Mouse (Mus musculus) liver, embryonic 15.5 days (tissue): ENCODE data around the gene Fam189b. TPM values are rescaled to one million over a fixed set of nuclear protein-coding genes. Genes with fewer than 3 reads are reported as not detected.

Source experiments
- ATAC-seq: fragments of 200-750 bp; cut with Nextera tagmentation; 2 replicates; pipeline ENCODE4 v1.8.0; 2017; ENCODE audit warnings: moderate number of reproducible peaks, mild to moderate bottlenecking, moderate library complexity; ENCODE audit not compliant: insufficient read depth
- H3K27ac ChIP-seq: fragments of 300-500 bp; sonication (generic); replicated peaks from 2 replicates; pipeline ENCODE4 v1.5.1; 2015; ENCODE audit warnings: mild to moderate bottlenecking, inconsistent platforms
- H3K27me3 ChIP-seq: fragments of 300-500 bp; sonication (generic); 2 replicates; pipeline ENCODE4 v1.6.1; 2015; ENCODE audit warnings: mild to moderate bottlenecking, inconsistent platforms
- H3K36me3 ChIP-seq: fragments of 300-500 bp; sonication (generic); replicated peaks from 2 replicates; pipeline ENCODE4 v1.6.1; 2015; ENCODE audit warnings: moderate library complexity, mild to moderate bottlenecking, inconsistent platforms
- H3K4me1 ChIP-seq: fragments of 300-500 bp; sonication (generic); replicated peaks from 2 replicates; pipeline ENCODE4 v1.6.1; 2015; ENCODE audit warnings: inconsistent platforms
- H3K4me2 ChIP-seq: fragments of 300-500 bp; sonication (generic); 2 replicates; pipeline ENCODE4 v1.6.1; 2015; ENCODE audit warnings: moderate library complexity, mild to moderate bottlenecking, inconsistent platforms
- H3K4me3 ChIP-seq: fragments of 300-500 bp; sonication (generic); replicated peaks from 2 replicates; pipeline ENCODE4 v1.5.1; 2015; ENCODE audit warnings: mild to moderate bottlenecking, inconsistent platforms
- H3K9ac ChIP-seq: fragments of 300-500 bp; sonication (generic); 2 replicates; pipeline ENCODE4 v1.6.1; 2015; ENCODE audit warnings: moderate library complexity, mild to moderate bottlenecking, inconsistent platforms
- H3K9me3 ChIP-seq: fragments of 300-500 bp; sonication (generic); replicated peaks from 2 replicates; pipeline ENCODE4 v1.6.1; 2016; ENCODE audit warnings: inconsistent platforms
- WGBS: fragments of 180-500 bp; shearing (Covaris S2); methylation state at CpG from one replicate; pipeline ENCODE4 v1.1.7; 2015; ENCODE audit warnings: mixed read lengths; ENCODE audit not compliant: insufficient replicate concordance; 5-methylcytosine and 5-hydroxymethylcytosine counted together
- polyA plus RNA-seq: library from polyadenylated mRNA; unstranded; fragments of >200 nt; fragmentation: Nextera tagmentation; extraction: Ambion mirVana; gene quantifications from 2 replicates; pipeline ENCODE4 v1.2.1, GENCODE M21; 2015

Fam189b gene
- polyA plus RNA-seq, 1 experiment from 2014 or later, result 2.4 TPM

DNA sequence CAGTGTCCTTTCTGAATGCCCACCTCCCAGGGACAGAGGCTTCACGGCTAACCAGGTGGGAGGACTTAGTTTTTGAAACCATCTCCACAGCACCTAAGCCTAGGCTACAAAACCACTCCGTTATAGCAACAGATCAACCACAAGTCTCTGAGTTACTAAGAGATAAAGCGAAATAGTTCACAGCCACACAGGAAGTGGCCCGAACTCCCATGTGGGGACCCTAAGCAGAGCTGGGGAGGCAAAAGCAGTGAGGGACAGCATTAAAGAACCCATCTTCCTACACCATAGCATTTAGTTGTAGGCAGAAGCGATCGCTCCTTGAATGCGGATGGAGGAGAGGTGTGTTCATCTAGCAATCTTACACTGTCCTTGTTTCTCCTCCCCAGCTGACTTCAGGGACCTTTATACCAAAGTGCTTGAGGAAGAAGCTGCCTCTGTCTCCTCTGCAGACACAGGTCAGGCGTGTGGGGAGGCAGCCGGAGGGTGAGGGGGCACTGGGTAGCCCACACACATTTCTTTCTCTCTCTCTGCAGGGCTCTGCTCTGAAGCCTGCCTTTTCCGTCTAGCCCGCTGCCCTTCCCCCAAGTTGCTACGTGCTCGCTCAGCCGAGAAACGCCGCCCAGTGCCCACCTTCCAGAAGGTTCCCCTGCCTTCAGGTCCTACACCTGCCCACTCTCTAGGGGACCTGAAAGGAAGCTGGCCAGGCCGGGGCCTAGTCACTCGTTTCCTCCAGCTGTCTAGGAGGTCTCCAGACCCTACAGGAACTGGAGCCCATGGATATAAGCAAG, 4.9 kb downstream of the Fam189b start:
- Histone ChIP-seq H3K4me1 (peaks cover 22% of the 10 kb centered on the region), H3K27ac (no peak overlapping the region), H3K4me3 (no peak overlapping the region), H3K4me2 (no peak overlapping the region), H3K36me3 (no peaks in the 10 kb centered on the region), H3K9ac (no peak overlapping the region), H3K27me3 (peaks cover 12% of the 10 kb centered on the region; the same call in 1 of the 2 replicates), H3K9me3 (no peaks in the 10 kb centered on the region)
- 57% methylated on average over 18 of the region's 18 CpGs for WGBS
- no peak for ATAC-seq

DNA sequence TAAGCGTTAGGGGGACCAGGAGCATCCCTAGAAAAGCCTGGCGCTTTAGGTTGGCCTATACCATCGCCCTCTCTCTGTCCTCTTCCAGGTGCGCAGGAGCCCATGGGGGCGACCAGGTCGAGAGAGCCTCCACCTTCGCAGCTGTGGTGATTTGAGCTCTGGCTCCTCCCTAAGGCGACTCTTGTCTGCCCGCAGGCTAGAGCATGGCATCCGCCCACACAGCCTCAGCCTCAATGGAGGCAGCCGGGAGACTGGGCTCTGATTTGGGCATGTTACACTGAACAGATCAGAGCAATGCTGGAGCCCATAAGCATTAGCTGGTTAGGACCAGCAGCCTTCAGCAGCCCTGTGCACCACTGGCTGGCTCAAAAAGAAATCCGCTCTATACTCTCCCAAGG, 5.5 kb downstream of the Fam189b start:
- no peak overlapping the region for H3K27ac ChIP-seq
- peaks cover 12% of the 10 kb centered on the region; the same call in 1 of the 2 replicates for H3K27me3 ChIP-seq
- 64% methylated on average over 12 of the region's 12 CpGs for WGBS
- no peak for ATAC-seq
- no peaks in the 10 kb centered on the region for H3K9me3 ChIP-seq
- no peak overlapping the region for H3K9ac ChIP-seq
- H3K4me1 ChIP-seq, result peaks cover 16% of the 10 kb centered on the region
- no peaks in the 10 kb centered on the region for H3K36me3 ChIP-seq
- no peak overlapping the region for H3K4me3 ChIP-seq
- H3K4me2 ChIP-seq, result no peak overlapping the region

DNA sequence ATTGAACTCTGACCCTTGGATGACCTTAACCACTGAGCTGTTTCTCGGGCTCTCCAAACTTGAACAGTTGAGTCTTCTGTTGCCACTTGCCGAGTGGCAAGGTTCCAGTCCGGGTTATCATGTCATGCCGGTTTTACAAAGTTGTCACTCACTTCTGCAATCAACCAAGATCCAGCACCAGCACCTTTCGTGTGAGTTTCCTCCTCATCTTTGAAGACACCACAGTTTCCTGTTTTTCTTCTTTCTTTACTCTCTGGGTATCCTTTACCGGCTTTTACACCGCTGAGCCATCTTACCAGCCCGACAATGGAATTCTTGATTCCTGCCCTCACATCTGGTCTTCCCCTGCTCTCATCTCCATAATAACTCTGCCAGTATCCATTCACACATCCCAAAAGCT, 7.5 kb downstream of the Fam189b start:
- 20% methylated on average over 8 of the region's 8 CpGs for WGBS
- no peaks in the 10 kb centered on the region for H3K36me3 ChIP-seq
- no peaks in the 10 kb centered on the region for H3K9me3 ChIP-seq
- peaks cover 10% of the 10 kb centered on the region for H3K4me1 ChIP-seq
- ATAC-seq, result no peak
- H3K27ac ChIP-seq, result no peak overlapping the region
- peaks cover 12% of the 10 kb centered on the region; the same call in 1 of the 2 replicates for H3K27me3 ChIP-seq
- H3K9ac ChIP-seq, result no peak overlapping the region
- H3K4me3 ChIP-seq, result no peak overlapping the region
- H3K4me2 ChIP-seq, result no peak overlapping the region

DNA sequence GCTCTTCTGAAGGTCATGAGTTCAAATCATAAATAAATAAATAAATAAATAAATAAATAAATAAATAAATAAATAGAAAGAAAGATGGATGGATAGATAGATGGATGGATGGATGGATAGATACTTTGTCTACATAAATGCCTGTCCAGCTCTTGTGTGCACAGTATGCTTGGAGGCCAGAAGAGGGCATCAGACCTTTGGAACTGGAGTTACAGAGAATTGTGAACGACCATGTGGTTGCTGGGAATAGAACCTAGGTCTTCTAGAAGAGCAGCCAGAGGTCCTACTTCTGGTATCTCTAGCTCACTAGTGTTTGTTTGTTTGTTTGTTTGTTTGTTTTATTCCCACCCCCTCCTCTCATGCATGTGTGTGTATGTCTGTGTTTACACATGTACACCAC, 10.4 kb downstream of the Fam189b start:
- WGBS, result 56% methylated on average over 1 of the region's 1 CpGs
- no peak overlapping the region for H3K4me3 ChIP-seq
- no peak overlapping the region for H3K9ac ChIP-seq
- no peaks in the 10 kb centered on the region for H3K9me3 ChIP-seq
- H3K4me2 ChIP-seq, result no peak overlapping the region
- H3K36me3 ChIP-seq, result no peaks in the 10 kb centered on the region
- H3K4me1 ChIP-seq, result peaks cover 16% of the 10 kb centered on the region
- H3K27me3 ChIP-seq, result peaks cover 20% of the 10 kb centered on the region
- ATAC-seq, result no peak
- H3K27ac ChIP-seq, result no peak overlapping the region

DNA sequence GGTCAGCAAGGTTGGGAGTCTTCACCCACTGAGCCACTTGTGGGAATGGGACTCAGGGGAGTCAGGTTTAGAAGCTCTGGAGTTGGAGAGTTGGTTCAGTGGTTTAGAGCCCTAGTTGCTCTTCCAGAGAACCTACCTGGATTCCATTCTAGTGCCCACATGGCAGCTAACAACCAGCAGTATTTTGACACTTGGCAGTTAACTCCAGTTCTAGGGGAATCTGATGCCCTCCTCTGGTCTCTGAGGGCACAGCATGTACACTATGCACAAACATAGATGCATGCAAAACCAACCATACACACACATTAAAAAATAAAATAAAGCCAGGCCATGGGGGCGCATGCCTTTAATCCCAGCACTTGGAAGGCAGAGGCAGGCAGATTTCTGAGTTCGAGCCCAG, 10.9 kb downstream of the Fam189b start:
- peaks cover 16% of the 10 kb centered on the region for H3K4me1 ChIP-seq
- H3K4me2 ChIP-seq, result no peak overlapping the region
- H3K27me3 ChIP-seq, result peaks cover 23% of the 10 kb centered on the region
- no peak overlapping the region for H3K27ac ChIP-seq
- H3K9me3 ChIP-seq, result no peaks in the 10 kb centered on the region
- no peak overlapping the region for H3K9ac ChIP-seq
- 69% methylated on average over 2 of the region's 2 CpGs for WGBS
- no peak for ATAC-seq
- no peaks in the 10 kb centered on the region for H3K36me3 ChIP-seq
- no peak overlapping the region for H3K4me3 ChIP-seq

DNA sequence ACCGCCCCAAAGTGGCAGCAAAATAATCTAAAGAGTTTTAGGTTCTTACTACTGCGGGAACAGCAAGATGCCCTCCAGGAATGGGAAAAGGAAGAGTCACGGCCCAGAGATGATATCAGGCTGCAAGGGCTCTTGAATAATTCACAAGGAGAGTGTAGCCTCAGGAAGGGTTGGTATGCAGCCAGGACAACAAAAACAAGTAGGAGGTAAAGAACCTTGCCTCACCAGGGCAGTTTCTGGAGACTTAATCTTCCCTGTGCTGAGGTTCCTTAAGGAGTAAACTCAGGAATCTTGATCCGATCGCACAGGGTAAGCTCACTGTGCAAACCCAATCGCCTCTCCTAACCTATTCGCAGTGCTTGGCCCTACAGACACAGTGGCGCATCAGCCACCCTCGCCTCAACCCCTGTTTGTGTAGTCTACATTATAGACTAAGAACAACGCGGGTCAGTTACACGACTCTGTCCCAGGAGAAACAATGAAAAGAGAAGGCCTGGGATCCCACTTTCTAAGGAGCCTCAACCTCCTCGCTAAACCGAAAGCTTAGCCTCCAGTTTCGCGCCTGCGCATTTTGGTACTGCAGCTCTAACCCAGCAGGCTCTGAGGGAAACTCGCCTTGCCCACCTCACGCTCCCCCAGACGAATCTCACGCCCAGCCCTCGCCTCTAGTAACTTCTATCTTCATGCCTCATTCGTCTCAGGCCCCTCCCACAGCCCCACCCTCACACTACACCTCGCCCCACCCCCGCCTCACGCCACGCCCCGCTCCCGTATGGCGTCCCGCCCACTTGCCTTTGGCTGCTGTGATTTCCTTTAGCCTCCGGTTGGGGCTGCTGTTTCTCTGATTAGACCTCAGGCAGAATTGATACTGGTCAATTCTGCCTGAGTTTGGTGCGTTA, 13.3 kb downstream of the Fam189b start:
- 6% methylated on average over 33 of the region's 33 CpGs for whole genome bisulfite sequencing
- H3K9ac ChIP-seq, result peak overlapping the region; percentile 53
- H3K4me2 ChIP-seq, result peak overlapping the region; percentile 73
- H3K4me1 ChIP-seq, result peaks cover 16% of the 10 kb centered on the region
- H3K4me3 ChIP-seq, result peak overlapping the region; percentile 55
- H3K36me3 ChIP-seq, result no peaks in the 10 kb centered on the region
- no peaks in the 10 kb centered on the region for H3K9me3 ChIP-seq
- H3K27me3 ChIP-seq, result peaks cover 18% of the 10 kb centered on the region
- ATAC-seq, result peak; percentile 93
- peak overlapping the region; percentile 72 for H3K27ac ChIP-seq

DNA sequence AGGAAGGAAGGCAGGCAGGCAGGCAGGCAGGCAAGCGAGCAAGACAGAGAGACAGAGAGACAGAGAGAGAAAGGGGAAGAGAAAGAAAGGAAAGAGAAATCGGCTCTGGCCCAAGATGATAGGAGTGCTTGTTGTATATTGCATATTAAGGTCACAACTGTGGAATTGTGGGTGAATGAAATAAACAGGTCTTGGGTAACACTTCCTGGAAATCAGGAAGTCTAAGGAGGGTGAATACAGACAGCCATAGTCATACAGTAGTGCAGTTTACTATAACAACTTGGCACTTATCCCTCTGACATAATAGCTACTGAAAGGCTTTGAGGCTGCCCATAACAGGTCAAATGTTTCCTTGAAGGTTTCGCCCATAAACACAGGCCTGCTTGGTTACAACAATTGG, 16.9 kb downstream of the Fam189b start:
- Histone ChIP-seq H3K9me3 (no peaks in the 10 kb centered on the region), H3K4me1 (peaks cover 31% of the 10 kb centered on the region), H3K27me3 (peaks cover 14% of the 10 kb centered on the region), H3K4me3 (no peak overlapping the region), H3K9ac (no peak overlapping the region), H3K4me2 (no peak overlapping the region), H3K27ac (no peak overlapping the region), H3K36me3 (peaks cover 11% of the 10 kb centered on the region)
- ATAC-seq, result no peak
- WGBS, result 42% methylated on average over 3 of the region's 3 CpGs

DNA sequence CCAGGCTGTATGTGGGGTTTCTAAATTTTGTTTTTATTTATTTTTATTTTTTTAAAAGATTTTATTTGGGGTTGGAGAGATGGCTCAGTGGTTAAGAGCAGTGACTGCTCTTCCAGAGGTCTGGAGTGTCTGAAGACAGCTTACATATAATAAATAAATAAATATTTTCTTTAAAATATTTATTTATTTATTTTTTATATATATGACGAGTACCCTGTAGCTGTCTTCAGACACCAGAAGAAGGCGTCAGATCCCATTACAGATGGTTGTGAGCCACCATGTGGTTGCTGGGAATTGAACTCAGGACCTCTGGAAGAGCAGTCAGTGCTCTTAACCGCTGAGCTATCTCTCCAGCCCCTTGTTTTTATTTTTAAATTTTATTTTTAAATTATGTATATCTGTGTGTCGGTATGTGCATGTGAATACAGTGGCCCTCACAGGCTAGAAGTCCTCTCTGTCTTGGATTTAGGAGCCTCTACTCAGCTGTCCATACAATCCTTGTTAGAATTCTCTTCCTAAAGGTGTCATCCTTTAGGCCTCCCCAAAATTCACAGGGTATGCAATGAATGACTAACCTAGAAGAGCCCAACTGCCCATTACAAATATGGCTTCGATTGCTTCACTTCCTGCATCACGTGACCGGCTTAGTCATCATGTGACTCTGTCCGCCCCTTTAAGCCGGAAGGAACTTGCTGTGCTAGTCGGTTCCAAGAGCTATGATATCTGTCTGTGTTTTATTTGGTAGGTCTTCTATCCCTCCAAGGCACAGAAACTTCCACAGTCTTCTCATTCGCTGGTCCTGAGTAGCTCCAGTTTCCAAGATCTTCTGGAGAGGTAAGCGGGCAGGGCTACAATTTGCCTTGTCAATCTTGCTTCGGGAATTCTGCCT, 19.6 kb downstream of the Fam189b start, which contains the start of gene Gba:
Gba (plus strand) TSS at position 676 of the 889 bp plus-strand sequence.
- H3K27ac ChIP-seq, result peak within 1 kb of the TSS; percentile 56
- peaks cover 31% of the 10 kb centered on the region for H3K36me3 ChIP-seq
- H3K27me3 ChIP-seq, result peaks cover 10% of the 10 kb centered on the region
- H3K4me2 ChIP-seq, result peak within 1 kb of the TSS; percentile 81
- H3K9me3 ChIP-seq, result no peaks in the 10 kb centered on the region
- H3K4me1 ChIP-seq, result peaks cover 15% of the 10 kb centered on the region
- 23% methylated on average over 13 of the region's 13 CpGs for WGBS
- peak within 1 kb of the TSS; percentile 59 for H3K9ac ChIP-seq
- peak; percentile 77 for ATAC-seq
- H3K4me3 ChIP-seq, result peak within 1 kb of the TSS; percentile 66

DNA sequence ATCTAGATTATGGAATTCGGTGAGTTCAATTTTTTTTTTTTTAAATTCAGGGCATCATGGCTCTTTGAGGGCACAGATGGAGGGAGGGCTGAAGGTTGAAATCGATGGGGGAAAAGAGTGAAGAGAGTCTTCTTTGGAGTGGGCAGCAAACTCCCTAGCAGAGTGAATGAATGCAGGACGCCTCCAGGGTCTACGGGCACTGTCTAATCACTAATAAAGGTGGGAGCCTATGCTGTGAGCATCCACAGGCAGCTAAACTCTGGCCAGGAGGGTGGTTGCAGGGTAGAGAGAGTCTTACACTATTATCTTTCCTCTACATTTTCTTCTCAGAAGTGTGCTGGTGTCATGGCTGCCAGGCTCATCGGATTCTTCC, 20.2 kb downstream of the Fam189b start:
- ATAC-seq, result peak; percentile 34
- 22% methylated on average over 5 of the region's 5 CpGs for WGBS
- peak overlapping the region; percentile 56 for H3K27ac ChIP-seq

DNA sequence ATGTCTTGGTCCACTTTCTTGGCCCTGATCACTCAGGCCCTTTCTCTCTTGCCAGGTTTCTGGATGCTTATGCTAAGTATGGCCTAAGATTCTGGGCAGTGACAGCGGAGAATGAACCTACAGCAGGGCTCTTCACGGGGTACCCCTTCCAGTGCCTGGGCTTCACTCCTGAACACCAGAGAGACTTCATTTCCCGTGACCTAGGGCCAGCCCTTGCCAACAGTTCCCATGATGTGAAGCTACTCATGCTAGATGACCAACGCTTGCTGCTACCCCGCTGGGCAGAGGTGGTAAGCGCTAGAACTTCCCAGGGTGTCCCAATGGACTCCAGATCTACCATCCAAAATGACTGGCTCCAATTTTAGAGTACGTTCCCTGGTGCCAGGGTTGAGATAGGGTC, 23.1 kb downstream of the Fam189b start:
- Histone ChIP-seq H3K27ac (no peak overlapping the region), H3K9ac (no peak overlapping the region), H3K4me1 (peaks cover 15% of the 10 kb centered on the region), H3K4me2 (no peak overlapping the region), H3K9me3 (no peaks in the 10 kb centered on the region), H3K4me3 (no peak overlapping the region), H3K27me3 (no peaks in the 10 kb centered on the region), H3K36me3 (peaks cover 65% of the 10 kb centered on the region)
- no peak for ATAC-seq
- 83% methylated on average over 7 of the region's 7 CpGs for WGBS

More for the DNA sequence above, 20.2 kb downstream of the Fam189b start:
- peak overlapping the region; percentile 81 for H3K4me2 ChIP-seq
- H3K9me3 ChIP-seq, result no peaks in the 10 kb centered on the region
- peaks cover 37% of the 10 kb centered on the region for H3K36me3 ChIP-seq
- H3K27me3 ChIP-seq, result peaks cover 6% of the 10 kb centered on the region
- H3K4me1 ChIP-seq, result peaks cover 15% of the 10 kb centered on the region
- H3K4me3 ChIP-seq, result peak overlapping the region; percentile 66
- H3K9ac ChIP-seq, result peak overlapping the region; percentile 59
